Mouse (Mus musculus) brain, embryonic 18.5 days (tissue): ENCODE measurements around the gene Trappc10.

Source experiments
- DNase-seq: peaks from one replicate; pipeline ENCODE4 v3.0.0-alpha.2; 2012; ENCODE audit warnings: low read depth, low spot score

Trappc10 gene

GRCm38 (mm10) chr10:78259230-78259629 lies 14.8 kb upstream of the Trappc10 start:
- no peak for DNase-seq

GRCm38 (mm10) chr10:78258142-78258675 lies 13.8 kb upstream of the Trappc10 start:
- no peak for DNase-seq

GRCm38 (mm10) chr10:78255646-78256059 lies 11.2 kb upstream of the Trappc10 start:
- no peak for DNase-seq

GRCm38 (mm10) chr10:78247206-78247605 lies 2.8 kb upstream of the Trappc10 start:
- no peak for DNase-seq

- no peak for DNase-seq
Observed at GRCm38 (mm10) chr10:78246725-78247124, 2.3 kb upstream of the Trappc10 start.

GRCm38 (mm10) chr10:78245225-78245547 lies 745 bp upstream of the Trappc10 start:
- DNase-seq = peak; percentile 14

GRCm38 (mm10) chr10:78244058-78244437 lies 393 bp downstream of the Trappc10 start:
- no peak for DNase-seq

- no peak for DNase-seq
Observed at GRCm38 (mm10) chr10:78238926-78239325, 5.5 kb downstream of the Trappc10 start.

- no peak for DNase-seq
Observed at GRCm38 (mm10) chr10:78238297-78238696, 6.1 kb downstream of the Trappc10 start.

GRCm38 (mm10) chr10:78237809-78238208 lies 6.6 kb downstream of the Trappc10 start:
- no peak for DNase-seq

- no peak for DNase-seq
Observed at GRCm38 (mm10) chr10:78236885-78237629, 7.4 kb downstream of the Trappc10 start.

GRCm38 (mm10) chr10:78233756-78234155 lies 10.7 kb downstream of the Trappc10 start:
- DNase-seq = no peak

GRCm38 (mm10) chr10:78233161-78233560 lies 11.3 kb downstream of the Trappc10 start:
- no peak for DNase-seq

- DNase-seq = no peak
Observed at GRCm38 (mm10) chr10:78232301-78232980, 12.0 kb downstream of the Trappc10 start.

- DNase-seq = no peak
Observed at GRCm38 (mm10) chr10:78228560-78228928, 15.9 kb downstream of the Trappc10 start.

GRCm38 (mm10) chr10:78227875-78228559 lies 16.4 kb downstream of the Trappc10 start:
- DNase-seq = no peak

- DNase-seq = no peak
Observed at GRCm38 (mm10) chr10:78224136-78224535, 20.3 kb downstream of the Trappc10 start.

- DNase-seq = no peak
Observed at GRCm38 (mm10) chr10:78222908-78223307, 21.5 kb downstream of the Trappc10 start.

- DNase-seq = no peak
Observed at GRCm38 (mm10) chr10:78221315-78221714, 23.1 kb downstream of the Trappc10 start.

GRCm38 (mm10) chr10:78219528-78219927 lies 24.9 kb downstream of the Trappc10 start:
- no peak for DNase-seq

GRCm38 (mm10) chr10:78218576-78218975 lies 25.9 kb downstream of the Trappc10 start:
- DNase-seq = no peak

GRCm38 (mm10) chr10:78216376-78217083 lies 27.9 kb downstream of the Trappc10 start:
- DNase-seq = no peak
